Mouse (Mus musculus) lung, postnatal 14 days (tissue): ENCODE data around the gene Maff.

Source experiments
- DNase-seq: peaks from one replicate; pipeline ENCODE4 v3.0.0; 2021

Gene Maff

DNA sequence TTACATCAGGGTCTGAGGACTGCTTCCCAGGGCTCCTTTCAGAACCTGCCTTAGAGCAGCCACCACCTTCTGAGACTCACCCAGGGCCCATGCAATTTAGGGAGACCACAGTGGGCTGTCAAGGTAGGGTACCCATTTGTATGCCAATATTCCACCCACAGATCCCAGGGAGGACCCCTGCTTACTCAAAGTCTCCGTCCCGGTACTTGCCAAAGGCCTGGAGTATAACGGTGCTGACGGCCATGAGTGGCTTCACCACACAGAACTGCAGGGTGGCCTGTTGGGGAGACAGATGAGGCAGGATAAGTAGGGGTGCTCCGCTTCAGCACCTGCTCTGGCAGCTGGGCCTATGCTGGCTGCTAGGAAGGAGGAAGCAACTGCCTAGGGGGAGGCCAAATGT lies 20.0 kb downstream of the Maff start:
- DNase-seq = no peak

DNA sequence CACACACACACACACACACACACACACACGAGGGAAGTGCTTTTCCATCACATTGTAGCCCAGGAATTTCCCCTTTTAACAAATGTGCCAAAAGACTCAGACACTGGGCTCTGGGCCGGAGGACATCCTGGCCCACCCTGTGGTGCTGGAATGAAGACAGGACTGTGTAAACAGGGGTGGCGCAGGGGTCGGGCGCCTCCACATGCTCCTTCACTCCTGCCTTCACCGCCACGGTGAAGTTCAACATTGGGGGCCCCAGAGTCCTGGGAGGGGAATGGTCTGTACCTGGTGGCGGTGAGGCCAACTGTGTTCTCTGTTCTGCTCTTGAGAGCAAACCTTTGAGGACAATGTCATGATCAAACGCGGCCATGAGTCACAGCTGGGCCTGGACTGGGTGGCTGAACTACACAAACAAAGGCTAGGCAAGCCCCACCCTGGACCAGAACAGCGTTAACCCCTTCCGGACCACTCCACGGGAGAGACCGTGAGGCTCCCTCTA lies 21.9 kb downstream of the Maff start:
- peak; percentile 81 for DNase-seq

DNA sequence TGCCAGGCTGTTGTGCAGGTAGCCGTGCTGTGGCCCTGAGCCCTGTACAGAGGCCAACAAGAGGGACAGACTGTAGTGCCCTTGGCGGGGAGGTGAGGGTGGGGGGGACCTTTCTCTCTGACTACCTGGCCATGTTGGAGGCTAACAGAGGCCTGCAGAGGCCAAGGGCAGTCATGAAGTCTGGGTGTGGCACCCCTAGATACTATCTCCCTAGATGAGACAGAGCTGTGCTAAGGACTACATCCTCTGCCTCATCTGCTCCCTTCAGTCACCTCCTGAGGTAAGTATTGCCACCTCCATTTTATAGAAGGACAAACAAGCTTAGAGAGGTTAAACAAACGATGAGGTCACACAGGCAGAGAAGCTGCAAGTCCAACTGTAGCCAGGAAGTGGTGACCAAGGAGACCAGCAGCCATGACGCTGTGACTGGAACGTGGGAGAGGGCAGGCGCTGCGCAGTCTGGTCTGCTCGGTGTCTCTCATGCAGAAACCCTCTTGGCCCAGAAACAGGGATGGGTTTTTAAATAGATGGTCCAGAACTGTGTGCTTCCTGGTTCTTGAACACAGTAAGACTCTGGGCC lies 22.5 kb downstream of the Maff start:
- no peak for DNase-seq

DNA sequence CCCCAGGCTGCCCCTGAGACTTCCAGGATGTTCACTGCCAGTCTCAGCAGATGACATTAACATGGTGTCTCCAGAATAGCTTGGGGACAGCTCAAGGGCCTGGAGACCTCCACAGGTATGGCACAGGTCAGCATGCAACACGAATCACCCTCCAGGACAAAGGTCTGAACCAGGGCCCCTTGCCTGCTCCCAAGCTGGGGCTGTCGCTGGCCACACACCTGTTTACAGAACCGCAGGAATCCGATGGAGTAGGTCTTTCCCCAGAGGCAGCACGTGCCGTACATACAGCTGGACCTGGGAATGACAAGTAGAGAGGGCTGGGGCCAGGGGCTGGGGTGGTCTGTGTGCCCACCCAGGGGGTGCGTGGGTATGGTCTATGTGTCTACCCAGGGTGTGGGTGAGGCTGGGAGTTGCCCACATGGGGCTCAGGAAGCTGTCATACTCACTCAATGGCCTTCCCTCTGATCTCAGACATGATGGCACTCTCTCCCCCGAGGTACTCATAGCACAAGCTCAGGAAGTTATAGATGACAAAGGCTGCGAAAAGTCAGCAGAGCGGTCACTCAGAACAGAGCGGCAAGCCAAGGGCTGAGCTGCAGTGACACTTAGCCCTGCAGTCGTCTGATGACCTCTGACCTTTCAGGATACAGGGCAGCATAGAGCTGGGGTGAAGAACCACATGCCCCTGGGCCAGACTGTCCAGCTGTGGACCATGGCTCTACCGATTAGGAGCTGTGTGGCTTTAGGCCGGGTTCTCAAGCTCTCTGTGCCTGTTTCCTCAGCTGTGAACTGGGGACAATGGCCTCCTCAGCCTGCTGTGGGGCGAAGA lies 23.2 kb downstream of the Maff start:
- DNase-seq = no peak

DNA sequence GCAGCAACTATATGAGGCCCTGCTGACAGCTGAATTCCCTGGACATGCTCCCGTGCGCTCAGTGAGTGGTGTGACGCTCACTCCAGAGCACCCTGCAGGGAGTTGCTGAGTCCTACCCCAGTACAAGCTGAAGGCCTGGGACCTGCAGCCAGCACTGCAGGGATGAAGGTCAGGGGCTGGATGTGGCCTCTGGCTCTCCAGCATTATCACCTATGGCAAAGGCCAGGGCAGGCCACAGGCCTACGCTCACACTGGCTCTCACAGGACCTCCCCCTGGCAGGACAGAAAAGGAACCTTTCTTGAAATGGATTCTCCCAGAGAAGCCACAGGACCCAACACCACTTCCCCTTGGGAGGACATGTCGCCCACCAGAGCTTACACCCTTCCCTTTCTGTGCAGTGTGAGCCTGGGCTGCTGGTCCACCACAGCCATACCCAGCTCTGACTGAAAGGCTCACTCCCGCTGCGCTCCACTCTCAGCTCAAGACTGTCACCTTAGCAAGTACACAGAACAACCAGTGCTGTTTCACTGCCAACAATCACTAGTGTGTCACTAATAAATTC lies 23.9 kb downstream of the Maff start:
- DNase-seq = no peak

DNA sequence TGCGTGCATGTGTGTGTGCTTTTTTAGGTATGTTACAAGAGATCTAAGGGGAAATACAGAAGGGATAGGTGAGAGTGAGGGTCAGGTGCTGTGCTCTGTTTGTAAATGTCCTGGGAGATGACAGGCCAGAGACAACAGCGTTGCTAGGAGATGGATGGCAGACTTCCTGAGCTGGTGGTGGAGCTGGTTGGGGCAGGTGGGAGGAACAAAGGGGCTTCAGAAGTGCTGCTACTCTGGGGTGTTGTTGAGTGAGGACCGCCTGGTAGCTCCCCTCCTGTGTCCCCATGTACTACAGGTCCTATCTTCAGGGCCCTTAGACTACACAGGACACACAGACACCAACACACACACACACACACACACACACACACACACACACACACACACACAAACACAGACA lies 28.3 kb downstream of the Maff start:
- no peak for DNase-seq

DNA sequence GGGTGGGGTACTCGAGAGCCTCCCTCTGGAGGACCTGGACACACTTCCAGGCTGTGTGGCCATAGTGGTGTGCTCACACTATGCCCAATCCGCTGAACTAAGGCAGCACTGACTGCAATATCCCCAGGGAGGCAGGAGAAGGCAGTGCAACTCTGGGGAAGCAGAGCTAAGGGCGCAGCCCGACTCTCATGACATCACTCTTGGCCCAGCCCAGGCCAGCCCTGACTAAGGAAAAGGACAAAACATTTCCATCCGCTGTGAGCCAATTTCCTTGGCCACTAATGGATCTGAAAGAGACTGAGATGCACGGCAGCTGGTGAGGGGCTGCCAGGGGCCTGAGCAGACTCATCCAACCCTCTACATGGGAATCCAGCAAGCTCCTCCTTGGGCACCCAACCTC lies 31.3 kb downstream of the Maff start:
- DNase-seq = peak; percentile 80

DNA sequence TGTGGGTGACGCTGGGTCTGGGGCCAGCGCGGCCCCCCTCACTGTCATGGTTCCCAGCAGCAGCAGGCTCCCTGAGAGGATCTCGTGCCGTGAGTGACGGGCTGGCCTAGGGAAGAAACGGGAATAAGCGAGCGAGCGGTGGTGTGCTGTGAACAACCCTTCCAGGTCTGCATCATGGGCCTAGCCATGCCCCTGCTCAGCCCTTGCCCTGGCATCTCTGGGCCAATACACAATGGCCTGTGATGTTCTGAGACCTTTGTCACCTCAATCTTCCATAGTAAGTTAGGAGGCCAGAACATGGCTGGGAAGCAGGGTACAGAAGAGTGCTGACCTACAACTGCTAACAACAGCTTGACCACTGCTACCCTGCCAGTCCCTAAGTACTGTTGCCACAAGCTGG lies 32.2 kb downstream of the Maff start:
- DNase-seq = no peak

DNA sequence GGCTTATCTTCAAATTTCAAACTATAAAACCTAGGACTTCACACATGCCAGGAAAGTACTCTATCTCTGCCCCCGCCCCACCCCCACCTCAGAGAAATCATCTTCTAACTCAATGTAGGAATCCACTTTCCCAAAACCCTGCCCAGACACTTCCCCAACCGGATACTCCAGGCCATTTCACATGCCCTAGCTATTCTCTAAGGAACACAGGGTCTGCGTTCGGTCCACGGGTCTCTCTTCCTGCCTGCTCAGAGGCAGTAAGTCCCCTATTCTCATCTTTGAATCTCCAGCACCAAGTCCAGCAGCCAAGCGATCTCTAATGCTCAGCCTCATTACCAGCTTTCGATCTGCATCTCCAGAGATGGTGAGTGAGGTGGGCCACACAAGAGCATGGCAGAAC lies 33.2 kb downstream of the Maff start:
- DNase-seq = no peak

- DNase-seq = peak; percentile 90
Measured at GRCm38 (mm10) chr15:79380468-79381444, 34.3 kb downstream of the Maff start.

- no peak for DNase-seq
Measured at GRCm38 (mm10) chr15:79381644-79382043, 35.2 kb downstream of the Maff start.

- DNase-seq = no peak
Measured at GRCm38 (mm10) chr15:79387081-79387480, 40.7 kb downstream of the Maff start.

DNA sequence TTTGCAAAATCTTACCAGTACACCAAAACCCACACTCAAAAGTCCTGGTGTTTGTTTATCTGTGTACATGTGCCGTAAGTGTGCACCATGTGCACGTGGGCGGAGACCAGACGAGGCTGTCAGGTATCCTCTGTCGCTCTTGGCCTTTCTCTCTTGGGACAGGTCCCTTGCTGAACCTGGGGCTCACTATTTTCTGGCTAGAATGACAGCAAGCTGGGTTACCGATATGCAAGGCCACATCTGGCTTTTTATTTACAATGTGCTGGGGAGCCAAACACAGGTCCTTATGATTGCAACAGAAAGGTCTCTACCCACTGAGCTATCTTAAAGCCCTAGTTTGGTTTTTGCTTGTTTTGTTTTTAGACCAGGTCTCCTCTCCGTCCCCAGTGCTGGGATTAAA lies 41.2 kb downstream of the Maff start:
- no peak for DNase-seq

GRCm38 (mm10) chr15:79388171-79388570 lies 41.8 kb downstream of the Maff start:
- no peak for DNase-seq

DNA sequence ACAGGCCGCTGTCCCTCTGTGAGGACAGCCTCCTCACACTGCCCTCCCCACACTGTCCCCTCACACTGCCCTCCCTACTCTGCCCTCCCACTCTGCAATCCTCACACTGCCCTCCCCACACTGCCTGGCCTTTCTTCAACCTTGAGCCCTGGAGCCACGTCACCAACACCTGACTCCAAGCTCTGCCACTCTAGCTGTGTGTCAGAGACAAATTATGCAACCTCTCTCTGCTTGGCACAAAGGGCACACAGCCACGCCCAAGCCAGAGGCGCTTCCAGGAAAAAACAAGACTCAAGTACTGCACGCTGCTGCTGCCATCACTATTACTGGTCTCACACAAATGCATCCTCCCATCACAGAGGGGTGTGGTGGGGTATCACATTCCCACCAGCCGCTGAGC lies 44.0 kb downstream of the Maff start:
- DNase-seq = peak; percentile 66

DNA sequence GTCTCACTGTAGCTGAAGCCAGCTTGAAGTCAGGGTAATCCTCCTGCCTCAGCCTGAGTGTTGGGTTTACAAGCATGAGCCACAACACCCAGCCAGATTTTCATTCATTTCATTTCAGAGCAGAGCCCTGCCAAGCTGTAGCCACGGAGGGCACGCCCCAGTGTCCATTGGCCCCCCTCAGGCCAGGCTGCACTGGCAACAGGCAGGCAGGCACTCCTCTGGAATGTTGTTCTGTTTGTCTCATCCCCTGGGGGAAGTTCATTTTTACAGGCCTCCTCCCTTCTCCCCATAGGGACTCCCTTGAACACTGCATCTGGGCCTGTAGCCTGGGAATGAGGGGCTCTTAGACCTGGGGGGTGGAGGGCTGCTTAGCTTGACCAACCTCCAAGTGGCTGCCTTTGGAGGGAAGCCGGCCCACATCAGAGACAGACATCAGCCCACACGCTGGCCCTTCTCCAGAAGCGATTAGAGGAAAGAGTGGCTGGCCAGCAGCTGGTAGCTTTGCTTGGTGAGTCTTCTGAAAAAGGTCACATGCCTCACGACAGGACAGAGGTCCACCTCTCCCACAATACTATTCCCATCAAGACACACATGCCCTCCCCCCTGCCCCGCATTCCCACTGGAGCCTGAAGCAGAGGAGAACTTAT lies 45.1 kb downstream of the Maff start:
- DNase-seq = peak; percentile 83

- DNase-seq = no peak
Measured at GRCm38 (mm10) chr15:79392527-79392926, 46.1 kb downstream of the Maff start.

- DNase-seq = no peak
Measured at GRCm38 (mm10) chr15:79393101-79393500, 46.7 kb downstream of the Maff start.

DNA sequence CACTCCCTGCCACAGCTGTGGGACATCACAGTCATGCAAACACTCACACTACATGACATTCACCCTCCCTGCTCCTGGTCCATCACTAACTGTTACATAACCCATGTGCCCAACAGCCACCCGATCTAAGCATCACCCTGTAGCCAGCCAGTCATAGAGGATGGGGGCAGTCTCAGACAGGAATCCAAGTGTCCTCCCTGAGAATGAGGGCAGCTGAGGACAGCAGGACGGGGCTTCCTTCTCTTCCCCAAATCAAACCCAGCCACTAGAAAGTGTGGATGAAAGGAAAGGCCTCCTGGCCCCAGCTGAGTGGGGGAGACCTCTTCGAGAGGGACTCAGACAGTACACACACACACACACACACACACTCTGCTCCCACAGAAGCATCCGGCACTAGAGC lies 48.4 kb downstream of the Maff start:
- DNase-seq = peak; percentile 46

DNA sequence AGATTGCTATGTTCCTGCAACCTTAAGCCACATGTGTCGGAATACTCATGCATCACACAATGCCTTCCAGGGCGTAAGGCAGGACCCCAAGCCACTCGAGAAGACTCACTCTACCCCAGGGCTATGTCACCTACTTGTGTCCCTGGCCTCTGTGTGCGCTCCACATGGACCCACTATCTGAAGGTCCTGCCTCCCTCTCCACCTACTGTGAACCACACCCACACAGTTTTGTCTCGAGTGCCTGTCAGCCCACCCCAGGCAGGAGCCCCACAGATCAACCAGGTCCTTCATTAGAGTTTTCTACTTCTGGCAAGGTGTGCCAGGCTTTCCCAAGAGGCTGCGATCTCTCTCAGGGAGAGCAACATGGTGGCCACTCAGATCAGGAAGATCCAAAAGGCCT lies 48.9 kb downstream of the Maff start:
- DNase-seq = no peak

DNA sequence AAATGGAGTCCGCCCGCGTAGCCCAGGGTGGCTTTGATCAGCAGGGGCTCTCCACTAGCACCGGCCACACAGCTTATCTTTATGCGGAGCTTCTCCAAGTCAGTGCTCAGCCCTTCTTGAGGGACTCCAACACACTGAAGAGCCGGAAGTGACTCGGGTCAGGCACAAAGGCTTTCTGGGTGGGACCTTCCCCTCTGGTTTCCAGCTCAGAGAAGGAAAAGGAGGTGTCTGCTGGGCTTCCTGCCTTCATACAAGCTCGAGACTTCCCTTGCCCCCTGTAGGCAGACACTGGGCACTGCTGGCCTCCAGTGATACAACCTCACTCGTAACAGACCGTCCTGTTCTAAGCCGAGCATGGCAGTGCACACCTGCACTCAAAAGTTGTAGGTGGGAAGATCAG lies 50.3 kb downstream of the Maff start:
- peak; percentile 75 for DNase-seq

- no peak for DNase-seq
Measured at GRCm38 (mm10) chr15:79399231-79400052, 53.0 kb downstream of the Maff start.
